Mouse (Mus musculus): ENCODE results near the gene Gltpd2.

GRCm38 (mm10) chr11:70561937-70562286 lies 42.9 kb downstream of the Gltpd2 start:
- TF ChIP-seq POLR2A (IDR thresholded peaks at IDR 0.05; ENCODE audit: borderline replicate concordance, insufficient read depth, low read length) (no peak), CTCF (IDR thresholded peaks at IDR 0.05; ENCODE audit: borderline replicate concordance, insufficient read depth, low read depth, low read length) (no peak)

Measured in cerebellum, adult 2 months (tissue).